Mouse (Mus musculus) layer of hippocampus, adult 2 months (tissue): Measurements from ENCODE around the gene Baz1b. TPM values are rescaled to one million over a fixed set of nuclear protein-coding genes. Genes with fewer than 3 reads are reported as not detected.

Source experiments
- DNase-seq, 2 experiments: peaks; one replicate each; pipeline ENCODE4 v3.0.0; 2022; ENCODE audit warnings: low spot score in 2 of 2
- H3K27ac ChIP-seq: fragments of 200-600 bp; 2 replicates; pipeline ENCODE4 v1.8.1; 2022
- H3K4me3 ChIP-seq: fragments of 200-600 bp; 2 replicates; pipeline ENCODE4 v1.8.1; 2022; ENCODE audit warnings: mild to moderate bottlenecking
- CTCF ChIP-seq: fragments of 200-600 bp; conservative IDR thresholded peaks from 2 replicates; pipeline ENCODE4 v1.8.1; 2022; ENCODE audit warnings: antibody characterized with exemption, mild to moderate bottlenecking, moderate library complexity
- total RNA-seq, 2 experiments: library from RNA; stranded (reverse); gene quantifications; 2 replicates each; pipeline ENCODE4 v1.2.3; 2021

Baz1b gene
- total RNA-seq, 2 experiments from 2014 or later = 79.9 to 87.5 TPM

- no peak for TF ChIP-seq CTCF
- DNase-seq = no peak
- H3K27ac ChIP-seq = no peak overlapping the region
- H3K4me3 ChIP-seq = no peak overlapping the region
Measured at GRCm38 (mm10) chr5:135166909-135167308, 20.2 kb upstream of the Baz1b start.

GRCm38 (mm10) chr5:135167469-135167868, 19.6 kb upstream of the Baz1b start:
- DNase-seq = no peak
- peak overlapping the region; percentile 89 for H3K4me3 ChIP-seq
- peak overlapping the region; percentile 100 for H3K27ac ChIP-seq
- no peak for TF ChIP-seq CTCF

GRCm38 (mm10) chr5:135168063-135169062, 18.7 kb upstream of the Baz1b start, which contains the start of gene Bcl7b:
TSS of gene Bcl7b (plus strand) at chr5:135168283.
- TF ChIP-seq CTCF = peak; percentile 63
- DNase-seq = peak; percentile 95 to 98
- H3K4me3 ChIP-seq = peak within 1 kb of the TSS; percentile 89

GRCm38 (mm10) chr5:135169479-135169878, 17.6 kb upstream of the Baz1b start:
- Histone ChIP-seq H3K27ac (peak overlapping the region; percentile 100), H3K4me3 (peak overlapping the region; percentile 89)
- DNase-seq = no peak
- no peak for TF ChIP-seq CTCF

More at GRCm38 (mm10) chr5:135168063-135169062, 18.7 kb upstream of the Baz1b start, which contains the start of gene Bcl7b:
- peak within 1 kb of the TSS; percentile 100 for H3K27ac ChIP-seq

- Histone ChIP-seq H3K4me3 (no peak overlapping the region), H3K27ac (no peak overlapping the region)
- TF ChIP-seq CTCF = no peak
- no peak for DNase-seq
Measured at GRCm38 (mm10) chr5:135171688-135172220, 15.3 kb upstream of the Baz1b start.

GRCm38 (mm10) chr5:135172986-135173385, 14.1 kb upstream of the Baz1b start:
- H3K4me3 ChIP-seq = no peak overlapping the region
- no peak for DNase-seq
- no peak for TF ChIP-seq CTCF
- no peak overlapping the region for H3K27ac ChIP-seq

- no peak overlapping the region for H3K4me3 ChIP-seq
Measured at GRCm38 (mm10) chr5:135175086-135175485, 12.0 kb upstream of the Baz1b start.

GRCm38 (mm10) chr5:135178523-135178922, 8.5 kb upstream of the Baz1b start:
- Histone ChIP-seq H3K4me3 (no peak overlapping the region), H3K27ac (peak overlapping the region; percentile 94)
- no peak for DNase-seq
- TF ChIP-seq CTCF = no peak

More at GRCm38 (mm10) chr5:135175086-135175485, 12.0 kb upstream of the Baz1b start:
- DNase-seq = no peak
- H3K27ac ChIP-seq = peak overlapping the region; percentile 84
- peak; percentile 38 for TF ChIP-seq CTCF

GRCm38 (mm10) chr5:135178996-135179395, 8.1 kb upstream of the Baz1b start:
- Histone ChIP-seq H3K4me3 (no peak overlapping the region), H3K27ac (peak overlapping the region; percentile 94)
- no peak for TF ChIP-seq CTCF
- peak; percentile 63 to 69 for DNase-seq

GRCm38 (mm10) chr5:135179616-135180015, 7.4 kb upstream of the Baz1b start:
- TF ChIP-seq CTCF = no peak
- Histone ChIP-seq H3K27ac (peak overlapping the region; percentile 94), H3K4me3 (no peak overlapping the region)
- DNase-seq = no peak

GRCm38 (mm10) chr5:135180796-135181195, 6.3 kb upstream of the Baz1b start:
- H3K27ac ChIP-seq = peak overlapping the region; percentile 94
- no peak for DNase-seq
- no peak for TF ChIP-seq CTCF

GRCm38 (mm10) chr5:135181776-135182175, 5.3 kb upstream of the Baz1b start:
- DNase-seq = no peak
- Histone ChIP-seq H3K4me3 (no peak overlapping the region), H3K27ac (peak overlapping the region; percentile 94)
- TF ChIP-seq CTCF = no peak

More at GRCm38 (mm10) chr5:135180796-135181195, 6.3 kb upstream of the Baz1b start:
- no peak overlapping the region for H3K4me3 ChIP-seq
